Mouse (Mus musculus) stomach, embryonic 16.5 days (tissue): ENCODE data around the gene Mier2. TPM values are rescaled to one million over a fixed set of nuclear protein-coding genes. Genes with fewer than 3 reads are reported as not detected.

Source experiments
- ATAC-seq: fragments of 200-750 bp; cut with Nextera tagmentation; 2 replicates; pipeline ENCODE4 v1.8.0; 2017; ENCODE audit warnings: moderate number of reproducible peaks, moderate TSS enrichment; ENCODE audit not compliant: insufficient read depth, low FRiP score
- H3K27ac ChIP-seq: fragments of 300-500 bp; sonication (generic); 2 replicates; pipeline ENCODE4 v1.5.1; 2014; ENCODE audit warnings: low read length
- H3K27me3 ChIP-seq: fragments of 300-500 bp; sonication (generic); 2 replicates; pipeline ENCODE4 v1.6.1; 2014; ENCODE audit warnings: low read length, control low read depth, mixed read lengths; ENCODE audit not compliant: control insufficient read depth, insufficient read depth
- H3K36me3 ChIP-seq: fragments of 300-500 bp; sonication (generic); 2 replicates; pipeline ENCODE4 v1.6.1; 2014; ENCODE audit warnings: low read length; ENCODE audit not compliant: control insufficient read depth, insufficient read depth
- H3K4me1 ChIP-seq: fragments of 300-500 bp; sonication (generic); 2 replicates; pipeline ENCODE4 v1.6.1; 2014; ENCODE audit warnings: low read length, control low read depth, mixed read lengths; ENCODE audit not compliant: control insufficient read depth, insufficient read depth
- H3K4me2 ChIP-seq: fragments of 300-500 bp; sonication (generic); 2 replicates; pipeline ENCODE4 v1.6.1; 2014; ENCODE audit warnings: low read depth, low read length, mixed read lengths
- H3K4me3 ChIP-seq: fragments of 300-500 bp; sonication (generic); replicated peaks from 2 replicates; pipeline ENCODE4 v1.5.1; 2014; ENCODE audit warnings: mild to moderate bottlenecking, low read length
- H3K9ac ChIP-seq: fragments of 300-500 bp; sonication (generic); 2 replicates; pipeline ENCODE4 v1.6.1; 2014; ENCODE audit warnings: low read length
- H3K9me3 ChIP-seq: fragments of 300-500 bp; sonication (generic); replicated peaks from 2 replicates; pipeline ENCODE4 v1.6.1; 2016; ENCODE audit warnings: low read length, control low read depth; ENCODE audit not compliant: control insufficient read depth
- WGBS: fragments of 180-500 bp; shearing (Covaris S2); extraction: QIAGEN DNeasy Blood & Tissue Kit; methylation state at CpG from one replicate; pipeline ENCODE4 v1.1.7; 2014; 5-methylcytosine and 5-hydroxymethylcytosine counted together
- polyA plus RNA-seq: library from polyadenylated mRNA; unstranded; fragments of >200 nt; fragmentation: Nextera tagmentation; extraction: Ambion mirVana; gene quantifications from 2 replicates; pipeline ENCODE4 v1.2.1, GENCODE M21; 2015

Mier2 gene
- polyA plus RNA-seq, 1 experiment from 2014 or later = 40.7 TPM

DNA sequence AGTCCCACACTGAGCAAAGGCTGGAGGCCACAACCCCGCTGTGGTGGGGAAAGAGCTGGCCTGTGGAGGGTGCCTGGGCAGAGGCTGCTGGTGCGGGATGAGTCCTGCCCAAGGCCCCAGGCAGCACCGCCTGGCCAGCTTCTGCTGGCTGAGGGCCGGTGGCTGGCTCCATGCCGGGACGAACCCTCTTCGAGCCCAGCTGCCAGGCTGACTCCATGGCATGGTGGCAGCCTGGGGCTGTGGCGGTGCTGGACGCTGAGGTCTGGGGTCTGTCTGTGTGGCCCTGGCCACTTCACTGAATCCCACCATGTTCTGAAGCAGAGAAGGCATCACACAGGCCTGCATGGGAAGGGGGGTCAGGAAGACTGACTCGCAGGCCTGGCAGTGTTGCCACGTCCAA is 14.3 kb downstream of the Mier2 start:
- no peak overlapping the region for H3K27ac ChIP-seq
- 90% methylated on average over 11 of the region's 11 CpGs for WGBS
- H3K4me2 ChIP-seq = no peak overlapping the region
- H3K4me1 ChIP-seq = no peaks in the 10 kb centered on the region
- H3K9ac ChIP-seq = no peak overlapping the region
- H3K27me3 ChIP-seq = no peaks in the 10 kb centered on the region
- no peak for ATAC-seq
- peaks cover 13% of the 10 kb centered on the region; the same call in 1 of the 2 replicates for H3K36me3 ChIP-seq
- H3K9me3 ChIP-seq = no peaks in the 10 kb centered on the region
- no peak overlapping the region for H3K4me3 ChIP-seq

DNA sequence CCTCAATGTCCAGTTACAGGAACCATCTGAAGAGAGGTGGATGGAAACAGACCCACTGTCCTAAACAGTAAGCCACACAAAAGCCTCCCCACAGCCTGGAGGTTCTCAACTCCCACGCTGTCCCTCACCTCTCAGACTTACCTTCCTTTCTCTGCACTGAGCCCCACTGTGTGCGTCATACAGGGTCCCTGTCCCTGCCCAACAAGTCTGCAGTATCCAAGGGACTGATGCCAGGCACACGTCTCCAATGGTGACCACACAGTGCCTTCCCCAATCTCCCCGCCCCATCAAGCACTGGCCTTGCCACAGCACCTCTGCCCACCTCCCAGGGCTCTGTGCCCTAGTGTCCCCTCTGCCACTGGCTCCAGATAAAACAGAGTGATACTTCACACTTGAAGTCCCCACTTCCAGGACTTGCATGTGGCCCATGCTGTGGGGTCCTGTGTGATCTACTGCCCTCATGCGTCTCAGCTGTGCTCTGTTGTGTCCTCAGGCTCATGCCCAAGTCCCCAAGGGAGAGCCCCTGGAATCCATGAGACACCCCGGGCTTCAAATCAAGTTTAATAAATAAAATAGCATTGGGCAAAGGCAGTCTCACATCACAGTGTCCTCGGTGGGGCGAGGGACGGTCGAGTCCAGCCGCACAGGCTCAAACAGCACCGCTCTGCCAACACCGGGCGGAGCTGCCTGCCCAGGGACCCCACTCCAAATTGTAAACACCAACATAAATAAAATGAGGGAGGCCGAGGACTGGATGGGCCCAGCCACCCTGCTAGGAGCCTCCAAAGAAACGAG is 15.1 kb downstream of the Mier2 start:
- Histone ChIP-seq H3K9me3 (no peaks in the 10 kb centered on the region), H3K27ac (no peak overlapping the region), H3K4me1 (no peaks in the 10 kb centered on the region), H3K9ac (no peak overlapping the region), H3K4me2 (no peak overlapping the region), H3K36me3 (peaks cover 9% of the 10 kb centered on the region; the same call in 1 of the 2 replicates), H3K4me3 (no peak overlapping the region), H3K27me3 (no peaks in the 10 kb centered on the region)
- no peak for ATAC-seq
- WGBS = 90% methylated on average over 16 of the region's 16 CpGs

GRCm38 (mm10) chr10:79538873-79539272 is 16.1 kb downstream of the Mier2 start:
- Histone ChIP-seq H3K9ac (no peak overlapping the region), H3K4me3 (no peak overlapping the region), H3K4me1 (no peaks in the 10 kb centered on the region), H3K27me3 (no peaks in the 10 kb centered on the region), H3K36me3 (peaks cover 6% of the 10 kb centered on the region; the same call in 1 of the 2 replicates), H3K9me3 (no peaks in the 10 kb centered on the region), H3K4me2 (no peak overlapping the region), H3K27ac (no peak overlapping the region)
- WGBS = 67% methylated on average over 4 of the region's 4 CpGs
- no peak for ATAC-seq

DNA sequence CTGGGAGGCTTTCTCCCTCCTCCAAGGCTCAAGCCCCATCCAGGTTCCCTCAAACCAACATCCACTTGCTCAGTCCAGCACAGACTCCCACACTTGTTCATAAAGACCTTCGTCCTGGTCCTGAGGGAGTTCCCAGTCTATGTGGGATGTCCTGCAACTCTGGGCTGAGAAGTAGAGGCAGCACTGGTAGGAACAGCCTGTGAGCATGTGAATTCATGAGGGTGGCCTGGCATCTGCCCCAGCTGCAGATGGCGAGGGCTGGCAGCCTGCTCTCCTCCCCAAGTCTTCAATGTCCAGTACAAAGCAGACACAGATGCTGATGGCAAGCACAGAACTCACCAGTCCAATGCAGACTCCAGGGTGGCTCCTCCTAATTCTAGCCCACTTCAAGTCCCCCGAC is 16.7 kb downstream of the Mier2 start:
- Histone ChIP-seq H3K27ac (no peak overlapping the region), H3K4me3 (no peak overlapping the region), H3K4me2 (no peak overlapping the region), H3K4me1 (no peaks in the 10 kb centered on the region), H3K9me3 (no peaks in the 10 kb centered on the region), H3K36me3 (peaks cover 6% of the 10 kb centered on the region; the same call in 1 of the 2 replicates), H3K9ac (no peak overlapping the region), H3K27me3 (no peaks in the 10 kb centered on the region)
- no peak for ATAC-seq
- 88% methylated on average over 3 of the region's 3 CpGs for WGBS

DNA sequence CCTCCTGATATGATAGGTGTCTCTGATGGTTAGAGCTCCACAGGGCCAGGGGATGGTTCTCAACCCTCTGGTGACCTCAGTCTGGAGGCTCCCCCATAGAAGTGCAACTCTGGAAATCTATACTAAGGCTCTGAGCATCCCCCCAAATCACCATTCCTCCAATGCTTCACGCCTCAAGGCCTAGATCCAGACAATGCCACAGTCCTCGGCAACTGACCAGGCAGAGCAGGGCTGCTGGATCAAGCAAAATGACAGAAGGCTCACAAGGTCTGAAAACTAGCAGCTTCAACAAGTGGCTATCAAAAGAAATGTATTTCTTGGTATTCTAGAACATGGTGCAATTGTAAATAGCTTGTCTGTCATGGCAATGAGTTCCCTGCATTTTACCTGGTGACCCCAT is 17.2 kb downstream of the Mier2 start:
- no peak for ATAC-seq
- Histone ChIP-seq H3K4me1 (no peaks in the 10 kb centered on the region), H3K27me3 (no peaks in the 10 kb centered on the region), H3K9ac (no peak overlapping the region), H3K4me3 (no peak overlapping the region), H3K27ac (no peak overlapping the region), H3K36me3 (peaks cover 6% of the 10 kb centered on the region; the same call in 1 of the 2 replicates), H3K9me3 (no peaks in the 10 kb centered on the region), H3K4me2 (no peak overlapping the region)
- WGBS = 84% methylated on average over 2 of the region's 2 CpGs

GRCm38 (mm10) chr10:79537271-79537670 is 17.7 kb downstream of the Mier2 start:
- H3K9me3 ChIP-seq = no peaks in the 10 kb centered on the region
- WGBS = 88% methylated on average over 7 of the region's 7 CpGs
- no peak overlapping the region for H3K4me3 ChIP-seq
- H3K9ac ChIP-seq = no peak overlapping the region
- no peak overlapping the region for H3K27ac ChIP-seq
- no peak for ATAC-seq
- peaks cover 6% of the 10 kb centered on the region; the same call in 1 of the 2 replicates for H3K36me3 ChIP-seq
- no peaks in the 10 kb centered on the region for H3K4me1 ChIP-seq
- no peaks in the 10 kb centered on the region for H3K27me3 ChIP-seq
- H3K4me2 ChIP-seq = no peak overlapping the region

DNA sequence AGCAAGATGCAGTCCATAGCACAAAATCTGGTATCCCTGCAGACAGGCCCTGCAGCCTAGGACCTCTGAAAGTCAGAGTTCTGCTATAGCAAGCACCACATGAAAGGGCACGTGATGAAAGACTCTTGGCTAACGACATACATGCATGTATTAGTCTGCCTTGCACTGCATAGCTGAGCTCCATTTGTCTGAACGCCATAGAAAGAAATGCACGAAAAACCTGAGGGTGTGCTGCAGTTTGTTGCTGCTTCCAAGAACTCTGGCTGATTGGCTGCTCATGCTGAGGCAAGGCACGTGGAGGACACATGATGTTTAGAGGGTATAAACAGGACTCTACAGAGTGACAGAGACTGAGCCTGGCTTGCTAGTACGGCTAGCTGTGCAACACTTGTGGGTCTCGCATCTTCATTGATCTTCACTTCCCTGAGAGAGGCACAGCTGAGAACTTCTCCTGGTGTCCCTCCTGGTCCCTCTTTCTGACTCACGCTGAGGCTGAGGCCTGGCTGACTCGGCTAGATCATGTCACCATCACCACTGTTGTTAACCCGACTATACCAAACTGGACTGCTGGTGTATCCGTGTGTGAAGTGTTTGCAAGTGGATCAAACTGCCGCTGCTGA is 18.4 kb downstream of the Mier2 start:
- Histone ChIP-seq H3K27me3 (no peaks in the 10 kb centered on the region), H3K4me1 (no peaks in the 10 kb centered on the region), H3K4me3 (no peak overlapping the region), H3K27ac (no peak overlapping the region), H3K9me3 (no peaks in the 10 kb centered on the region), H3K4me2 (no peak overlapping the region), H3K36me3 (peaks cover 6% of the 10 kb centered on the region; the same call in 1 of the 2 replicates), H3K9ac (no peak overlapping the region)
- 73% methylated on average over 12 of the region's 12 CpGs for WGBS
- ATAC-seq = no peak

GRCm38 (mm10) chr10:79535431-79535830 is 19.6 kb downstream of the Mier2 start:
- Histone ChIP-seq H3K9me3 (no peaks in the 10 kb centered on the region), H3K27ac (no peak overlapping the region), H3K4me2 (no peak overlapping the region), H3K4me3 (no peak overlapping the region), H3K36me3 (0 out of 2 replicates have a peak, but pooled peaks cover 3% of the 10 kb centered on the region), H3K4me1 (no peaks in the 10 kb centered on the region; the same call in 1 of the 2 replicates), H3K27me3 (no peaks in the 10 kb centered on the region), H3K9ac (no peak overlapping the region)
- ATAC-seq = no peak
- WGBS = 52% methylated on average over 1 of the region's 1 CpGs

DNA sequence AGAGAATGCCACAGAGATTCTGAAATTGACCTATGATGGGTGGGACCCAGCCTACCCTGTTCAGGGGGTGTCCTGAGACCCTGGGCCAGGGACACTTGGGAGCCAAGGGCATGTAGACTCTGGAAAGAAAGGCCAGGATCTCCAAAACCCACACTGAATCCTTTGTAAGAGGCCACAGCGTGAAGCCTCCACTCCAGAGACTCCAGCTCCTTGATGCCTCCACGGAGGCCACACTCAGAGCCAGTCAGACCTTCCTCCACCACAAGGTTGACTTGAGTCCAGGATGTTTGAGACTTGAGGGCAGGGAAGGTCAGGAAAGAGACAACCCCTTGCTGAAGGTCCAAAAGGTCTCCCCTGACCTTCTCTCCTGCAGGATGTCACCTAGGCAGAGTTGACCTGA is 20.6 kb downstream of the Mier2 start:
- Histone ChIP-seq H3K4me1 (no peaks in the 10 kb centered on the region; the same call in 1 of the 2 replicates), H3K4me3 (no peak overlapping the region), H3K27me3 (no peaks in the 10 kb centered on the region), H3K9me3 (no peaks in the 10 kb centered on the region), H3K36me3 (no peaks in the 10 kb centered on the region; the same call in 1 of the 2 replicates), H3K9ac (no peak overlapping the region), H3K27ac (no peak overlapping the region), H3K4me2 (no peak overlapping the region)
- 90% methylated on average over 2 of the region's 2 CpGs for WGBS
- no peak for ATAC-seq
